Mouse (Mus musculus): ENCODE measurements around the gene Aebp2. TPM values are rescaled to one million over a fixed set of nuclear protein-coding genes. Genes with fewer than 3 reads are reported as not detected.

Aebp2 gene
- polyA plus RNA-seq, 1 experiment from 2014 or later = 12.4 TPM

GRCm38 (mm10) chr6:140705132-140705531 is 82.7 kb downstream of the Aebp2 start:
- Histone ChIP-seq H3K4me3 (ENCODE audit: low read depth, low read length) (no peak overlapping the region), H3K27me3 (ENCODE audit: control insufficient read depth, insufficient read depth, low read length) (no peaks in the 10 kb centered on the region), H3K4me1 (ENCODE audit: control insufficient read depth, insufficient read depth, low read length) (peaks cover 7% of the 10 kb centered on the region), H3K9ac (ENCODE audit: low read depth, low read length) (no peak overlapping the region), H3K9me3 (replicated peaks; ENCODE audit: control insufficient read depth, low read length) (0 out of 2 replicates have a peak, but pooled peaks cover 4% of the 10 kb centered on the region), H3K27ac (ENCODE audit: low read depth, low read length) (no peak overlapping the region), H3K36me3 (ENCODE audit: control insufficient read depth, insufficient read depth, low read length) (no peaks in the 10 kb centered on the region), H3K4me2 (no peak overlapping the region)
- whole genome bisulfite sequencing (ENCODE audit: insufficient replicate concordance) = 92% methylated on average over 10 of the region's 10 CpGs
- no peak for ATAC-seq (replicated peaks; ENCODE audit: insufficient number of reproducible peaks, low FRiP score, low TSS enrichment)

DNA sequence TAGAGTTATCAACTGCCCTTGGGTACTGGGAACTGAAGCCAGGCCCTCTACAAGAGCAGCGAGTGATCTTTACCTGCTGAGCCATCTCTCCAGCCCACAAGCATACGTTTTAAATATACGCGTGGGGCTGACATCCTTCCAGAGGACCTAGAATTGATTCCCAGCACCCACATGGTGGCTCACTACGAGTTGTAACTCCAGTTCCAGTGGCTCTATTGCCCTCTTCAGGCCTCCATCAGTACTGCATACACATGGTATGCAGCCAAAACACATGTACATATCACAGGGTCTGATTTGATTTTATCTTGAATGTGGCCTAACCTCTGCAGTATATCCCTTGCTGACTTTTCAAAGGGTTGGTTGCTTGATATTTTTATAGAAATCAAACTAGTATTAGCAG is 83.6 kb downstream of the Aebp2 start:
- no peaks in the 10 kb centered on the region for H3K27me3 ChIP-seq (ENCODE audit: control insufficient read depth, insufficient read depth, low read length)
- H3K9ac ChIP-seq (ENCODE audit: low read depth, low read length) = no peak overlapping the region
- WGBS (ENCODE audit: insufficient replicate concordance) = 94% methylated on average over 5 of the region's 5 CpGs
- no peak for ATAC-seq (replicated peaks; ENCODE audit: insufficient number of reproducible peaks, low FRiP score, low TSS enrichment)
- no peak overlapping the region for H3K4me2 ChIP-seq
- peaks cover 7% of the 10 kb centered on the region for H3K4me1 ChIP-seq (ENCODE audit: control insufficient read depth, insufficient read depth, low read length)
- H3K36me3 ChIP-seq (ENCODE audit: control insufficient read depth, insufficient read depth, low read length) = no peaks in the 10 kb centered on the region
- no peak overlapping the region for H3K4me3 ChIP-seq (ENCODE audit: low read depth, low read length)
- no peak overlapping the region for H3K27ac ChIP-seq (ENCODE audit: low read depth, low read length)
- 0 out of 2 replicates have a peak, but pooled peaks cover 4% of the 10 kb centered on the region for H3K9me3 ChIP-seq (replicated peaks; ENCODE audit: control insufficient read depth, low read length)

DNA sequence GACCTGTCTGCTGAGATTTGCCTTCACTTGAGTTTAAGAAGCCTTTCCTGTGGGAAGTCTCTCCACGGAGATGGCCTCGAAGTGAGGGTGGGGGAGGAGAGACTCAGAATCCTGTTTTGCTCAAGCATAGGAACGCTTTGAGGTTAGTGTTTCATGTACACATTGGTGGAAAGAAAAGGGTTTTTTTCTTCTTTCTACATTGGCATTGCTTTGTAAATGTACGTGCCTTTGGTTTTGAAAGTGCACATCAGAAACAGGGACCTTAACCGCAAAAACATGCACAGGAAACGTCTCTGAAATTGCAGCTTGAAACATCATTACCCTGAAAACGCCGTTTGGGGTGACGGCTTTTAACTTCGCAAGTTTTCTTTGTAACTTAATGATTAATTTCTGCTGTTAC is 85.6 kb downstream of the Aebp2 start:
- ATAC-seq (replicated peaks; ENCODE audit: insufficient number of reproducible peaks, low FRiP score, low TSS enrichment) = no peak
- WGBS (ENCODE audit: insufficient replicate concordance) = 70% methylated on average over 10 of the region's 10 CpGs
- H3K36me3 ChIP-seq (ENCODE audit: control insufficient read depth, insufficient read depth, low read length) = no peaks in the 10 kb centered on the region
- H3K9me3 ChIP-seq (replicated peaks; ENCODE audit: control insufficient read depth, low read length) = 0 out of 2 replicates have a peak, but pooled peaks cover 4% of the 10 kb centered on the region
- H3K9ac ChIP-seq (ENCODE audit: low read depth, low read length) = no peak overlapping the region
- no peak overlapping the region for H3K4me3 ChIP-seq (ENCODE audit: low read depth, low read length)
- H3K27me3 ChIP-seq (ENCODE audit: control insufficient read depth, insufficient read depth, low read length) = no peaks in the 10 kb centered on the region
- peaks cover 7% of the 10 kb centered on the region for H3K4me1 ChIP-seq (ENCODE audit: control insufficient read depth, insufficient read depth, low read length)
- H3K4me2 ChIP-seq = no peak overlapping the region
- H3K27ac ChIP-seq (ENCODE audit: low read depth, low read length) = no peak overlapping the region

DNA sequence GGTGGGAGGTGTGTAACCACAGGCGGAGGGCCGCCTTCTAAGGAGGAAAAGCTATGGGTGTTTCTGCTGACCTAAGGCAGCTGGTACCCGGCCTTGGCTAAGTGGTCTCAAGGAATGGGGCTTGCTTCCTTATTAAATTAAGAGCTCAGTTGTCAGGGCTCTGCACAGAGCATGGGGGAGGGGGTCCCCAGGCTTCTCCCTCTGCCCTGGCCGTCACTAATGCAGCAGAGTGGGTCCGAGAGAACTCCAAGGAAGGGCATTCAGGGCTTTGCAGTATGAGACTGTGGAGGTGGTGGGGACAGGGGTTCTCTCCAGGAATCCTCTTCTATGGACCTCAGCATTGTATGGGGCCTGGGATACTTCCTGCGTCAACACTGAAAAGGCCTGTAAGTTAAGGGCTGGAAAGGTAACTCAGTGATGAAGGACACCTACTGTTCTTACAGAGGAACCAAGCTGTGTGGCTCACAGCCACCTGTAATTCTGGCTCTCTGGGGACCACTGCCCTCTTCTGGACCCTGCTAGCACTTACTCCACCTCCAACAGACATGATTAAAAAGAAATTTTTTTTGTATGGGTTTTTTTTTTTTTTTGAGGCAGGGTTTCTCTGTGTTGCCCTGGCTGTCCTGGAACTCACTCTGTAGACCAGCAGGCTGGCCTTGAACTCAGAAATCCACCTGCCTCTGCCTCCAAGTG is 87.1 kb downstream of the Aebp2 start:
- H3K4me3 ChIP-seq (ENCODE audit: low read depth, low read length) = no peak overlapping the region
- peaks cover 7% of the 10 kb centered on the region for H3K4me1 ChIP-seq (ENCODE audit: control insufficient read depth, insufficient read depth, low read length)
- no peak overlapping the region for H3K4me2 ChIP-seq
- H3K9ac ChIP-seq (ENCODE audit: low read depth, low read length) = no peak overlapping the region
- 71% methylated on average over 6 of the region's 6 CpGs for WGBS (ENCODE audit: insufficient replicate concordance)
- 0 out of 2 replicates have a peak, but pooled peaks cover 4% of the 10 kb centered on the region for H3K9me3 ChIP-seq (replicated peaks; ENCODE audit: control insufficient read depth, low read length)
- no peak overlapping the region for H3K27ac ChIP-seq (ENCODE audit: low read depth, low read length)
- no peak for ATAC-seq (replicated peaks; ENCODE audit: insufficient number of reproducible peaks, low FRiP score, low TSS enrichment)
- no peaks in the 10 kb centered on the region for H3K27me3 ChIP-seq (ENCODE audit: control insufficient read depth, insufficient read depth, low read length)
- H3K36me3 ChIP-seq (ENCODE audit: control insufficient read depth, insufficient read depth, low read length) = no peaks in the 10 kb centered on the region

- Histone ChIP-seq H3K9ac (ENCODE audit: low read depth, low read length) (no peak overlapping the region), H3K9me3 (replicated peaks; ENCODE audit: control insufficient read depth, low read length) (no peaks in the 10 kb centered on the region), H3K4me2 (no peak overlapping the region), H3K4me1 (ENCODE audit: control insufficient read depth, insufficient read depth, low read length) (no peaks in the 10 kb centered on the region), H3K27me3 (ENCODE audit: control insufficient read depth, insufficient read depth, low read length) (no peaks in the 10 kb centered on the region), H3K27ac (ENCODE audit: low read depth, low read length) (no peak overlapping the region), H3K4me3 (ENCODE audit: low read depth, low read length) (no peak overlapping the region), H3K36me3 (ENCODE audit: control insufficient read depth, insufficient read depth, low read length) (no peaks in the 10 kb centered on the region)
- WGBS (ENCODE audit: insufficient replicate concordance) = 8% methylated on average over 11 of the region's 11 CpGs
- ATAC-seq (replicated peaks; ENCODE audit: insufficient number of reproducible peaks, low FRiP score, low TSS enrichment) = no peak
Measured at GRCm38 (mm10) chr6:140712754-140713153, 90.3 kb downstream of the Aebp2 start.

DNA sequence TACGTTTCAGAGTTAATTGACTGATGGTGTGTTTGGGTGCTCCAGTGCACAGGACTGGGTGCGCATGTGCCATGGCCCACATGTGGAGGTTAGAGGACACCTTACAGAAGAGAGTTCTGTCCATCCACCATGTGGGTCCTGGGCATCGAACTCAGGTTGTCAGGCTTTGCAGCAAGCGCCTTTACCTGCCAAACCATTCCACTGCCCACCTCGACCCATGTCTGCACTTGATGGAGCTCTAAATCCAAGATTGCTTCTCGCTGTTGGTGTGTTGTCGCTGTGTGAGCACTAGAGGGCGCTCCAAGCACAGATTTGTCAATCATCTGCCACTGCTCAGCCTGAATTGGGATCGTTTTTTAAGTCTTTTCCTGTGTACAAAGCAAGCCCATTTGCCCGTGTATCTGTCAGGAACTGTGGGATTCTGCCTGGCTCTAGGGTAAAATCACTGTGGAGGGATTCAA is 92.5 kb downstream of the Aebp2 start:
- Histone ChIP-seq H3K4me3 (ENCODE audit: low read depth, low read length) (no peak overlapping the region), H3K27ac (ENCODE audit: low read depth, low read length) (no peak overlapping the region), H3K9ac (ENCODE audit: low read depth, low read length) (no peak overlapping the region), H3K4me1 (ENCODE audit: control insufficient read depth, insufficient read depth, low read length) (no peaks in the 10 kb centered on the region), H3K27me3 (ENCODE audit: control insufficient read depth, insufficient read depth, low read length) (no peaks in the 10 kb centered on the region), H3K9me3 (replicated peaks; ENCODE audit: control insufficient read depth, low read length) (no peaks in the 10 kb centered on the region; the same call in 1 of the 2 replicates), H3K4me2 (no peak overlapping the region), H3K36me3 (ENCODE audit: control insufficient read depth, insufficient read depth, low read length) (no peaks in the 10 kb centered on the region)
- no peak for ATAC-seq (replicated peaks; ENCODE audit: insufficient number of reproducible peaks, low FRiP score, low TSS enrichment)
- WGBS (ENCODE audit: insufficient replicate concordance) = 19% methylated on average over 10 of the region's 10 CpGs

DNA sequence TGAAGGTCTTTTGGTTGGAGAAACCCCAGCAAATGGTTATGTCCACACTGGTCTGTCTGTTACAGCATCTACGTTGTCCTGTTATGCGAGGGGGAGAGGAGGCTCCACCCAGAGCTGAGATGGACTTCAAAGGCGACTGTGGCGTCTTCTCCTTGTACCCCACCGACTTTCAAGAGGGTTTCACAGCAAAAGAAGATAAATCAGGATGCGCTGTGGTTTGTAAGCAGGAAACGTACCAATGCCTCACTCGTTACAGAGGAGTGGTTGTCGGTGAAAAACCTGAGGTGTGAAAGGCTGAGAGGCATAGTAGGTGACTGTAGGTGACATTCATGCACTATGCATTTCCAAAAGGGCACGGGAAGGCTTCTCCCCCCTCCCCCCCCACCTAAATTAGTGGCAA is 99.6 kb downstream of the Aebp2 start:
- ATAC-seq (replicated peaks; ENCODE audit: insufficient number of reproducible peaks, low FRiP score, low TSS enrichment) = no peak
- Histone ChIP-seq H3K9me3 (replicated peaks; ENCODE audit: control insufficient read depth, low read length) (no peaks in the 10 kb centered on the region; the same call in 1 of the 2 replicates), H3K27ac (ENCODE audit: low read depth, low read length) (no peak overlapping the region), H3K36me3 (ENCODE audit: control insufficient read depth, insufficient read depth, low read length) (no peaks in the 10 kb centered on the region), H3K27me3 (ENCODE audit: control insufficient read depth, insufficient read depth, low read length) (no peaks in the 10 kb centered on the region), H3K4me2 (no peak overlapping the region), H3K4me1 (ENCODE audit: control insufficient read depth, insufficient read depth, low read length) (no peaks in the 10 kb centered on the region), H3K9ac (ENCODE audit: low read depth, low read length) (no peak overlapping the region), H3K4me3 (ENCODE audit: low read depth, low read length) (no peak overlapping the region)
- WGBS (ENCODE audit: insufficient replicate concordance) = 59% methylated on average over 10 of the region's 10 CpGs

Measured in heart, embryonic 11.5 days (tissue).